Mouse (Mus musculus): ENCODE results near the gene Fscn1. TPM values are rescaled to one million over a fixed set of nuclear protein-coding genes. Genes with fewer than 3 reads are reported as not detected.

Gene Fscn1
- polyA plus RNA-seq, 2 experiments = 19.3 to 21.1 TPM

DNA sequence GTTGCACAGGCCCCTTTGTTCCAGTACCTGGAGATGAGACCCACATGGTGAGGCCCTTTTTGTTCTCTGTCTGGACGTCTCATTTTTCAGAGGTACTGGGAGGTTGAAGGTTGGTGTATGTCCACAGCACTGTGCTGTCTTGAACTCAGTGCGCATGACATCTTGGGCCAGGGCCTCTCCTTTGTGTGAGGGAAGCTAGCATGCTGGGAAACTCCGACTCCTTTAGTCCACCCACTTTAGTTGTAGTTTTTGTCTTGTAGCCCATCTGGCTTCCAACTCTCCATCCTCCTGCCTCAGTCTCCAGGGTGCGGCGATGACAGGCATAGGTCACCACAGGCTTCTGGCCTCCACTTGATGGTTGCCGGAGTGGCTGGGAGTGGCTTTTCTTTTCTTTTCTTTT lies 4.5 kb downstream of the Fscn1 start:
- ATAC-seq (ENCODE audit: insufficient read depth) (no peak), DNase-seq (ENCODE audit: low read depth in 3 of 3, low spot score in 3 of 3) (no peak)
- Histone ChIP-seq H3K9ac (replicated peaks) (no peak overlapping the region), H3K4me1 (replicated peaks; ENCODE audit: control insufficient read depth in 2 of 2, insufficient read depth in 2 of 2, low read length in 1 of 2) (peaks cover 0 to 2% of the 10 kb centered on the region in 2 experiments; a peak in 1 of 4 replicates), H3K4me3 (ENCODE audit: insufficient read depth in 1 of 2, low read depth in 2 of 2, low read length in 2 of 2) (no peak overlapping the region), H3K4me2 (ENCODE audit: low read depth) (no peak overlapping the region), H3K9me3 (ENCODE audit: control insufficient read depth, low read length) (no peaks in the 10 kb centered on the region), H3K27ac (no peak overlapping the region), H3K27me3 (ENCODE audit: control insufficient read depth, insufficient read depth, low read length) (peaks cover 39% of the 10 kb centered on the region), H3K36me3 (replicated peaks; ENCODE audit: control insufficient read depth, insufficient read depth, low read depth) (no peaks in the 10 kb centered on the region)
- WGBS (ENCODE audit: insufficient replicate concordance) = 75% methylated on average over 6 of the region's 6 CpGs
- TF ChIP-seq CTCF (IDR thresholded peaks at IDR 0.05; ENCODE audit: low read depth) (no peak), EP300 (IDR thresholded peaks at IDR 0.05; ENCODE audit: low read depth) (no peak)

DNA sequence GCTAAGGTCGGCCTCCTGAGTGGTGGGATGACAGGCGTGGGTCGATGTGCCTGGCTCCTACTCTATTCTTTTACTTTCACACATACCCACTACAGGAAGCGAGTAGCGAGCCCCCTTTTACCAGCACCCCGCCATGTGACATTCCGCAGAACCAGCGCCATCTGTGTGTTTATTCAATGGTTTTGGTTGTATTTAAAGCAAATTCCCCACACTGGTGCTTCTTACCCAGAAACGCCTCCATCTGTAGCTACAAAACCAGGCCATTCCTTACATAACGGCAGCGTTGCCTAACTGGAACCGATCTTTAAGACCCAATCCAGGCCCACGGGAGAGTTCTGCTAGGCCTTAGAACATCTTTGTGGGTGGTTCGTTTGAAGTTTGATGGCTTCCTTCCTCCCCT lies 8.3 kb downstream of the Fscn1 start:
- H3K9ac ChIP-seq (replicated peaks) = no peak overlapping the region
- H3K27ac ChIP-seq = no peak overlapping the region
- peaks cover 2% of the 10 kb centered on the region; the same call in 1 of the 2 replicates for H3K27me3 ChIP-seq (ENCODE audit: control insufficient read depth, insufficient read depth, low read length)
- no peak overlapping the region for H3K4me3 ChIP-seq (ENCODE audit: insufficient read depth in 1 of 2, low read depth in 2 of 2, low read length in 2 of 2)
- H3K9me3 ChIP-seq (ENCODE audit: control insufficient read depth, low read length) = no peaks in the 10 kb centered on the region
- TF ChIP-seq EP300 (IDR thresholded peaks at IDR 0.05; ENCODE audit: low read depth) (no peak), CTCF (IDR thresholded peaks at IDR 0.05; ENCODE audit: low read depth) (no peak)
- WGBS (ENCODE audit: insufficient replicate concordance) = 76% methylated on average over 14 of the region's 14 CpGs
- H3K4me2 ChIP-seq (ENCODE audit: low read depth) = no peak overlapping the region
- no peak for DNase-seq (ENCODE audit: low read depth in 3 of 3, low spot score in 3 of 3)
- no peaks in the 10 kb centered on the region; a peak in 1 of 4 replicates for H3K4me1 ChIP-seq (replicated peaks; ENCODE audit: control insufficient read depth in 2 of 2, insufficient read depth in 2 of 2, low read length in 1 of 2)
- ATAC-seq (ENCODE audit: insufficient read depth) = no peak
- H3K36me3 ChIP-seq (replicated peaks; ENCODE audit: control insufficient read depth, insufficient read depth, low read depth) = no peaks in the 10 kb centered on the region

DNA sequence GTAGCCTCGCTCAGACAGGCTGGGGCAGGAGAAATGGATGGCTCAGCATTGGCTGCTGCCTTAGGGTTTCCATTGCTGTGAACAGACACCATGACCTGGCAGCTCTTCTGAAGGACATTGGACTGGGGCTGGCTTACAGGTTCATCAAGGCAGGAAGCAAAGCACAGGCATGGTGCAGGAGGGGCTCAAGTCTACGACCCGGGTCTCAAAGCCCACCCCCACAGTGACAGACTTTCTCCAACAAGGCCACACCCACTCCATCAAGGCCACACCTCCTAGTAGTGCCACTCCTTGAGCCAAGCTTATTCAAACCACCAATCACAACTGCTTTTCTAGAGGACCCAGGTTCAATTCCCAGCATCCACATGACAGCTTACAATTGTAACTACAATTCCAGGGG lies 13.8 kb downstream of the Fscn1 start:
- Histone ChIP-seq H3K9ac (replicated peaks) (no peak overlapping the region), H3K4me2 (ENCODE audit: low read depth) (no peak overlapping the region), H3K9me3 (ENCODE audit: control insufficient read depth, low read length) (no peaks in the 10 kb centered on the region), H3K4me3 (ENCODE audit: insufficient read depth in 1 of 2, low read depth in 2 of 2, low read length in 2 of 2) (no peak overlapping the region), H3K27me3 (ENCODE audit: control insufficient read depth, insufficient read depth, low read length) (no peaks in the 10 kb centered on the region), H3K27ac (no peak overlapping the region), H3K36me3 (replicated peaks; ENCODE audit: control insufficient read depth, insufficient read depth, low read depth) (no peaks in the 10 kb centered on the region), H3K4me1 (replicated peaks; ENCODE audit: control insufficient read depth in 2 of 2, insufficient read depth in 2 of 2, low read length in 1 of 2) (no peaks in the 10 kb centered on the region; a peak in 1 of 4 replicates)
- DNase-seq (ENCODE audit: low read depth in 3 of 3, low spot score in 3 of 3) (no peak), ATAC-seq (ENCODE audit: insufficient read depth) (no peak)
- WGBS (ENCODE audit: insufficient replicate concordance) = 24% methylated on average over 3 of the region's 3 CpGs
- TF ChIP-seq EP300 (IDR thresholded peaks at IDR 0.05; ENCODE audit: low read depth) (no peak), CTCF (IDR thresholded peaks at IDR 0.05; ENCODE audit: low read depth) (no peak)

- no peak overlapping the region for H3K27ac ChIP-seq
- ATAC-seq (ENCODE audit: insufficient read depth) = no peak
- H3K4me2 ChIP-seq (ENCODE audit: low read depth) = no peak overlapping the region
- H3K27me3 ChIP-seq (ENCODE audit: control insufficient read depth, insufficient read depth, low read length) = no peaks in the 10 kb centered on the region
- H3K9me3 ChIP-seq (ENCODE audit: control insufficient read depth, low read length) = no peaks in the 10 kb centered on the region
- WGBS (ENCODE audit: insufficient replicate concordance) = 11% methylated on average over 18 of the region's 18 CpGs
- no peak for DNase-seq (ENCODE audit: low read depth in 3 of 3, low spot score in 3 of 3)
- no peak overlapping the region for H3K4me3 ChIP-seq (ENCODE audit: insufficient read depth in 1 of 2, low read depth in 2 of 2, low read length in 2 of 2)
- no peaks in the 10 kb centered on the region for H3K36me3 ChIP-seq (replicated peaks; ENCODE audit: control insufficient read depth, insufficient read depth, low read depth)
- TF ChIP-seq CTCF (IDR thresholded peaks at IDR 0.05; ENCODE audit: low read depth) = no peak
- TF ChIP-seq EP300 (IDR thresholded peaks at IDR 0.05; ENCODE audit: low read depth) = no peak
- no peaks in the 10 kb centered on the region; a peak in 1 of 4 replicates for H3K4me1 ChIP-seq (replicated peaks; ENCODE audit: control insufficient read depth in 2 of 2, insufficient read depth in 2 of 2, low read length in 1 of 2)
- no peak overlapping the region for H3K9ac ChIP-seq (replicated peaks)
These were observed 14.5 kb downstream of the Fscn1 start for GRCm38 (mm10) chr5:142974598-142975121.

DNA sequence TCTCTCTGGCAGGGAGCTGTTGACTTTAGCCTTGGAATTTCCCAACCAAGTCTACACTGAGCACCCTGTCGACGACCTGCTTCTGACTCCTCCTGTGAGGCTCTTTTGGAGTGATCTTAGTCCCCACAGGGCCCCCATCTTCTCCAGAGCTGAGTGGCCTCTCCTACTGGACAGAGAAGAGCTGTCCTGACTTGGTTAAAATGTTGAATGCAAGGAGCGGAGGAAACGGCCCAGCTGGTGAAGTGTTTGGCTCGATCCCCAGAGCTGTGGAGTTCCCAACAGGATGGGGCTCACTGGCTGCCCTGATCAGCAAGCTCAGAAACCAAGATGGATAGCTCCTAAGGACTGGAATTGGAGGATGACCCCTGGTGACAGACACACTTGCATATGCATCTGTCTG lies 16.4 kb downstream of the Fscn1 start:
- no peaks in the 10 kb centered on the region for H3K27me3 ChIP-seq (ENCODE audit: control insufficient read depth, insufficient read depth, low read length)
- H3K9ac ChIP-seq (replicated peaks) = no peak overlapping the region
- H3K36me3 ChIP-seq (replicated peaks; ENCODE audit: control insufficient read depth, insufficient read depth, low read depth) = no peaks in the 10 kb centered on the region
- no peak overlapping the region for H3K4me2 ChIP-seq (ENCODE audit: low read depth)
- WGBS (ENCODE audit: insufficient replicate concordance) = 58% methylated on average over 5 of the region's 5 CpGs
- H3K4me1 ChIP-seq (replicated peaks; ENCODE audit: control insufficient read depth in 2 of 2, insufficient read depth in 2 of 2, low read length in 1 of 2) = no peaks in the 10 kb centered on the region; a peak in 1 of 4 replicates
- no peak for TF ChIP-seq CTCF (IDR thresholded peaks at IDR 0.05; ENCODE audit: low read depth)
- no peak for TF ChIP-seq EP300 (IDR thresholded peaks at IDR 0.05; ENCODE audit: low read depth)
- H3K4me3 ChIP-seq (ENCODE audit: insufficient read depth in 1 of 2, low read depth in 2 of 2, low read length in 2 of 2) = no peak overlapping the region
- DNase-seq (ENCODE audit: low read depth in 3 of 3, low spot score in 3 of 3) (no peak), ATAC-seq (ENCODE audit: insufficient read depth) (no peak)
- no peaks in the 10 kb centered on the region for H3K9me3 ChIP-seq (ENCODE audit: control insufficient read depth, low read length)
- H3K27ac ChIP-seq = no peak overlapping the region

Data from liver, embryonic 14.5 days (tissue).